Mouse (Mus musculus): Measurements from ENCODE around the gene Jchain.

The Jchain gene

GRCm38 (mm10) chr5:88530908-88531307 is 3.2 kb upstream of the Jchain start:
- DNase-seq (ENCODE audit: low read depth in 1 of 2, low spot score in 2 of 2), result no peak

DNA sequence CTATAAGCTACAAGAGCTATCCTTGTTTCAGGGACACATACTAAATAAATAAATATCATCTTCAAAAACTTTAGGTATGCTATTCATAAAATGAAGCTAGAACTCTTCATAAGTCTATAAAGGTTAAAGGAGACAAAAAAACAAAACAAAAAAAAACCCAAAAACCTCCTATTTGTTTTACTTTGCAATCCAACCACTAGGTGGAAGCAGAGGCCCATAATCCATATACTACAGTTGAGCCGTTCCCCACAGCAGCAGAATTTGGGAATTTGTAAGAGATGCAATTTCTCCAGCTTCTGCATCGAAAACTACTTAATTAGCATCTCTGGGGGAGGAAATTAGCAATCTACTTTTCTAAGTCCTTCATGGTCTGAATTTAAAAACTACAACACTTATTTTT is 8.5 kb downstream of the Jchain start:
- DNase-seq (ENCODE audit: low read depth in 1 of 2, low spot score in 2 of 2), result no peak

DNA sequence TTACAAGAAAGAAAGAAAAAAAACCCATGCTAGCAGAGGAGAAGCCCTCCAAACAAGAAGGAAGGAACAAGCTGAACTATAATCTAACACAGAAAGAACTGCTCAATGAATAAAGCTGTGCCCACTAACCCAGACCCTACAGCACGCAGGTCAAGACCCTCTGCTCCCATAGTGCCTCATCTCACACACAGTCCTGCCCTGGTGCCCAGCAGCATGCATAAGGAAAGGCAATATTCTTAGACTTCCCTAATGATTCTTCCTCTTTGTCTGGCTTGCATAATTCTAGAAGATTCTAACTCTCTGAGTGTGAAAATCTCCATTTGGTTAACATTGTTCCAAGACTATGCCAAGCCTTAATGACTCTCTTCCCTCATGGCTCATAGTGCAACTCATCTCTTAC is 18.7 kb downstream of the Jchain start:
- peak in 1 of 2 experiments; percentile 4 for DNase-seq (ENCODE audit: low read depth in 1 of 2, low spot score in 2 of 2)

GRCm38 (mm10) chr5:88508555-88508954 is 19.1 kb downstream of the Jchain start:
- DNase-seq (ENCODE audit: low read depth in 1 of 2, low spot score in 2 of 2), result no peak

DNA sequence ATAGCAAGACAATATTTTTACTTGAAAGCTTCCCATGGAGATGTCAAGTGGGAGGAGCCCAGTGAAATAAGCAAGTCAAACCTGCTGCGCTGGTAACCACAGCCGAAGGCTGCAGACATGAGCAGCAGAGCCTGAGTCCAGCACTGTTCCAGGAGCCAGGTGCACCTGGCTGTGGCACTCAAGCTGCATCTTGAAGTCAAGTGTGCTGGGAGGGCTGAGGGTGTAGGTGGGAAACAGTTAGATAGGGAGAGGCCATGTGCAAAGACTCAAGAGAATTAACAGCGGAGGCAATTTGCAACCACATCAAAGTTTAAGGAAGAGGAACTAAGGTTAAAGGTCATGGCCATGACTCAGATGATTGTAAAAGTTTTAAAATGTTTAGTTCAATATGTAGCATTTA is 27.9 kb downstream of the Jchain start:
- DNase-seq (ENCODE audit: low read depth in 1 of 2, low spot score in 2 of 2), result peak in 1 of 2 experiments; percentile 15

- no peak for DNase-seq (ENCODE audit: low read depth in 1 of 2, low spot score in 2 of 2)
These were observed 36.6 kb downstream of the Jchain start for GRCm38 (mm10) chr5:88491111-88491510.

DNA sequence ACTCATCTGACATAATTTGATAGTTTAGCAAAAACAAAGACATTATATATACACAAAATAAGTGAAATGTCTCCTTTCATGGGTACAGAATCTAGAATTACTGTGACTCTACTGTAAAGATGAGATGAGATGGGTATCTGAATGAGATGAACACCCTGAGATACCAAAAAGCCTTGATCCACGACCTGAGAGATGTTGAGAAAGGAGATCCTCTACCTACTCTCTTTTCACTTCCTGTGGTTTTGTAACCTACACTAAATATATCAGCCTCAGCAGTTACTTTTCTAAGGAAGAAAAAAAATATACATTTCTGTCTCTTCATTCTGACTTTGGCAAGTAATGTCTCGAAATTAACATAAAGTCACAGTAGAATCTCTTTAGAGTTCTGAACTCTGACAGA is 38.7 kb downstream of the Jchain start:
- DNase-seq (ENCODE audit: low read depth in 1 of 2, low spot score in 2 of 2), result no peak

DNA sequence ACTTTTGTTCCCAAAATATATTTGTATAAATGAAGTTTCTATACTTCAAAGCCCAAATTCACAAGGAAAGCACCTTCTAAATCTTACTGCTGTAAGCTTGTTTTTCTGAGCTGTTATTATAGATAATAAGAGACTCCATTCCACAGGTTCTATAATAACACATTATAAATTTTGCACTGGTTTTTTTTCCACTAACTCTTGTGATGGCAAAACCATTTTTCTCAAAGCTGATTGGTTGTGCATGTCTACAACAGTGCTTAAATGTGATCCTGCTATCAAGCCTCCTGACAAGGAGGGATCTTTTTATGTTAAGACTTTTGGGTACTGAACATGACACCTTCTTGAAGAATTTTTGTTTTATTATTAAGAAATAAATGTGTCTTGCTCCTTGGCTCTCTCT is 40.0 kb downstream of the Jchain start, which contains the start of gene Enam:
Enam (plus strand) TSS at position 301 of the 400 bp plus-strand sequence.
- DNase-seq (ENCODE audit: low read depth in 1 of 2, low spot score in 2 of 2), result no peak

Measured in monocyte, adult 2 months (primary cell).